Mouse (Mus musculus): ENCODE data around the gene Tube1. TPM values are rescaled to one million over a fixed set of nuclear protein-coding genes. Genes with fewer than 3 reads are reported as not detected.
"Not testable (repeated sequence)": the region's sequence is repeated elsewhere in the genome, so short reads cannot be mapped to it uniquely, and the experiment has no call there.

The Tube1 gene
- polyA plus RNA-seq, 1 experiment = 120 TPM

DNA sequence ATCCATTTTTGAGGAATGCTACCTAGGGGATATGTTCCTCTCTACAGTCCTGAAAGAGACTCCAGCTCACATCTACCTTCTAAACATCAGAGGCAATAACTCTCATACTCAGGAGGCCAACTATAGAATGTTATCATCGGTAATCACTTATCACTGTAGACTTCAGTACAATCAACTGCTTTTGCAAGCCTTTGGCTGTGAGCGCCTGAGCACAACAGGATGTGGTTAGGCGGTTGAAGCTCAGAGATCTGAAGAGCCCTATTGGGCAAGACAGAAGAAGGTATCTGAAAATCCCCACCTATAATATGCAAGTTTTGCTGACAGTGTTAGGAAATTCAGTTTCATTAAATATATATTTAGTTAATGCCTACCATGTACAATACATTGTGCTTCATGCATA lies 58.9 kb downstream of the Tube1 start:
- TF ChIP-seq POLR2A (IDR thresholded peaks at IDR 0.05; ENCODE audit: control insufficient read depth, extremely low read depth, insufficient read depth, low read length, poor library complexity) (no peak), CTCF (IDR thresholded peaks at IDR 0.05; ENCODE audit: borderline replicate concordance, control insufficient read depth, extremely low read depth, insufficient read depth, low read length, poor library complexity) (no peak)
- 7% methylated on average over 3 of the region's 3 CpGs for WGBS
- H3K27ac ChIP-seq (ENCODE audit: control insufficient read depth, insufficient read depth, low read length) = peak overlapping the region; percentile 79; the same call in 1 of the 2 replicates
- H3K4me1 ChIP-seq (replicated peaks; ENCODE audit: control insufficient read depth, insufficient read depth, low read length) = peaks cover 12% of the 10 kb centered on the region
- DNase-seq = peak; percentile 77
- no peaks in the 10 kb centered on the region for H3K36me3 ChIP-seq (ENCODE audit: control insufficient read depth, insufficient read depth, low read length)
- H3K4me3 ChIP-seq (ENCODE audit: control insufficient read depth, insufficient read depth, low read length) = no peak overlapping the region
- no peaks in the 10 kb centered on the region for H3K27me3 ChIP-seq (ENCODE audit: control insufficient read depth, insufficient read depth, low read length)

DNA sequence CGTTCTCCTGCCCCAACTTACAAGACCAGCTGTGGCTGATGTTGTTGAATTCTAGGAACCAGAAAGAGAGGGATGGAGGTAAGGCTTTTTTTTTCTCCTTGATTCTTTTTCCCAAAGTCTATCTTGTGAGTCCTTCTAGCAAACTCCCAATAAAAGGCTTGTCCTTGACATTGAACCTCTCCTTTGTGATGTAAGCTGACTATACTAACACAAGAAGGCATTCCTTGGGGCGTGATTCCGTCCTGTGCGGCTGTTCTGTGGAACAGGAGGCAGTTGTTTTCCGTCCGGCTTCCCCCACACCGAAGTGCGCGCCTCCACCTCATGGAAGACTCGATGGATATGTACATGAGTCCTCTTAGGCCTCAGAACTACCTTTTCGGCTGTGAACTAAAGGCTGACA lies 64.4 kb downstream of the Tube1 start:
- H3K36me3 ChIP-seq (ENCODE audit: control insufficient read depth, insufficient read depth, low read length); H3K27ac ChIP-seq (ENCODE audit: control insufficient read depth, insufficient read depth, low read length); H3K4me1 ChIP-seq (replicated peaks; ENCODE audit: control insufficient read depth, insufficient read depth, low read length); H3K27me3 ChIP-seq (ENCODE audit: control insufficient read depth, insufficient read depth, low read length); H3K4me3 ChIP-seq (ENCODE audit: control insufficient read depth, insufficient read depth, low read length); DNase-seq: not testable (repeated sequence)
- WGBS = 94% methylated on average over 11 of the region's 11 CpGs

Other genes starting within 250 kb of the Tube1 start
- 5.6 and 6.6 TPM in 2 replicates for gene Lama4, start 168.5 kb upstream of the Tube1 start, polyA plus RNA-seq (2012; rRNA removed)
- 0.80 and 1.6 TPM in 2 replicates for gene Fam229b, start 62 bp upstream of the Tube1 start, polyA plus RNA-seq (2012; rRNA removed)
- gene Ccn6, start 29.8 kb downstream of the Tube1 start, polyA plus RNA-seq (2012; rRNA removed) = not detected in 2 replicates
- gene Fyn, start 234.9 kb downstream of the Tube1 start, polyA plus RNA-seq (2012; rRNA removed) = 74.6 and 76.1 TPM in 2 replicates

All from thymus, adult 2 months (tissue).